Mouse (Mus musculus): Measurements from ENCODE around the gene Abca17. TPM values are rescaled to one million over a fixed set of nuclear protein-coding genes. Genes with fewer than 3 reads are reported as not detected.

The Abca17 gene
- 0.16 TPM in 1 of 2 replicates, not detected in the other for polyA plus RNA-seq (2016; fragmentation: Nextera tagmentation; extraction: Ambion mirVana)

GRCm38 (mm10) chr17:24350926-24351759 is at the start of gene Abca17:
Gene Abca17, minus strand, starts transcription at chr17:24351068.
- DNase-seq (ENCODE audit: low spot score): peak; percentile 35
- WGBS: 5% methylated on average over 42 of the region's 42 CpGs
- H3K27ac ChIP-seq (replicated peaks): peak within 1 kb of the TSS; percentile 87
- H3K27me3 ChIP-seq (replicated peaks; ENCODE audit: low read depth, poor library complexity, severe bottlenecking): peaks cover 53% of the 10 kb centered on the region
- no peaks in the 10 kb centered on the region for H3K36me3 ChIP-seq (replicated peaks)
- no peaks in the 10 kb centered on the region for H3K9me3 ChIP-seq
- peaks cover 29% of the 10 kb centered on the region for H3K4me1 ChIP-seq
- peak within 1 kb of the TSS; percentile 86 for H3K4me3 ChIP-seq

- Histone ChIP-seq H3K27ac (replicated peaks) (no peak overlapping the region), H3K27me3 (replicated peaks; ENCODE audit: low read depth, poor library complexity, severe bottlenecking) (no peaks in the 10 kb centered on the region), H3K9me3 (no peaks in the 10 kb centered on the region), H3K4me1 (no peaks in the 10 kb centered on the region), H3K4me3 (no peak overlapping the region), H3K36me3 (replicated peaks) (0 out of 2 replicates have a peak, but pooled peaks cover under 1% of the 10 kb centered on the region)
- WGBS: 89% methylated on average over 7 of the region's 7 CpGs
- DNase-seq (ENCODE audit: low spot score): no peak
Observed at GRCm38 (mm10) chr17:24394456-24394855, 43.6 kb upstream of the Abca17 start.

GRCm38 (mm10) chr17:24393527-24393926 is 42.7 kb upstream of the Abca17 start:
- Histone ChIP-seq H3K27me3 (replicated peaks; ENCODE audit: low read depth, poor library complexity, severe bottlenecking) (no peaks in the 10 kb centered on the region), H3K4me1 (no peaks in the 10 kb centered on the region), H3K4me3 (no peak overlapping the region), H3K36me3 (replicated peaks) (no peaks in the 10 kb centered on the region), H3K9me3 (no peaks in the 10 kb centered on the region), H3K27ac (replicated peaks) (no peak overlapping the region)
- WGBS: 26% methylated on average over 4 of the region's 4 CpGs
- no peak for DNase-seq (ENCODE audit: low spot score)

DNA sequence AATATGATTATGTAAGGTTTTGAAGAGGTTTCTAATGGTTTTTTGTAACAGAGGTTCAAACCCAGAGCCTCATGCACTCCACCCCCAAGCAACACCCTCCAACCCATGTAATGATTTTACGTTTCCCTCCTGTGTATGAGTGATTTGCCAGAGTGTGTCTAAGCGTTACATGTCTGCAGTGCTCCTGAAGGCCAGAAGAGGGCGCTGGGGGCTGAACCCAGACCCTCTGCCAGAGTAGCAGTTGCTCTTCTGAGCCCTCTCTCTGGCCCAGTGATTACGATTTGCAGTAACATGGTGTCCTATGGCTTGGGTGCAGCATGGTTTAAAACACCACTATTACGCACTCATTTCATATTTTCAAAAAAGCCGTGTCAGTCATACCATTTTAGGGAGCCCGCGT is 40.3 kb upstream of the Abca17 start:
- H3K27me3 ChIP-seq (replicated peaks; ENCODE audit: low read depth, poor library complexity, severe bottlenecking): no peaks in the 10 kb centered on the region
- H3K4me1 ChIP-seq: no peaks in the 10 kb centered on the region
- H3K4me3 ChIP-seq: no peak overlapping the region
- H3K27ac ChIP-seq (replicated peaks): no peak overlapping the region
- no peaks in the 10 kb centered on the region for H3K9me3 ChIP-seq
- peaks cover 16% of the 10 kb centered on the region; the same call in 1 of the 2 replicates for H3K36me3 ChIP-seq (replicated peaks)
- 68% methylated on average over 8 of the region's 8 CpGs for WGBS
- peak; percentile 33 for DNase-seq (ENCODE audit: low spot score)

DNA sequence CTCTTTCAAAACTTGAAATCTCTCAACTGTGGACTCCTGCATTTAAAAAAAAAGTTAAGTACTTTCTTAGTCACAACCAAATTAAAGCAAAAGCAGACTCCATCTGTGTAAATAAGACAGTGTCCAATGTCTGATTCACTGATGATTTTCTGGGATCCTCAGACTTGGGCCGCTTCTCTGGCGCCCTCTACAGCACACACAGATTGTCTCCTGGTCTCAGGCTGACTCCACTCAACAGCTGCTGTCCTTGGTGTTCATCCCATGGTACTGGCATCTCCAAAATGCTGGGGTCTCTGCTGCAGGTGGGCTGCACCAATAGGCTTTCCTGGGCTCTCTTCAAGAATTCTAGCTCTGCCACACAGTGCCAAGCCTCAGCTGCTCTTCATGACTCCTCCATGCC is 39.0 kb upstream of the Abca17 start:
- Histone ChIP-seq H3K9me3 (no peaks in the 10 kb centered on the region), H3K27me3 (replicated peaks; ENCODE audit: low read depth, poor library complexity, severe bottlenecking) (no peaks in the 10 kb centered on the region), H3K36me3 (replicated peaks) (peaks cover 22% of the 10 kb centered on the region), H3K4me1 (no peaks in the 10 kb centered on the region), H3K4me3 (no peak overlapping the region), H3K27ac (replicated peaks) (no peak overlapping the region)
- DNase-seq (ENCODE audit: low spot score): peak; percentile 62
- WGBS: 4% methylated on average over 2 of the region's 2 CpGs

DNA sequence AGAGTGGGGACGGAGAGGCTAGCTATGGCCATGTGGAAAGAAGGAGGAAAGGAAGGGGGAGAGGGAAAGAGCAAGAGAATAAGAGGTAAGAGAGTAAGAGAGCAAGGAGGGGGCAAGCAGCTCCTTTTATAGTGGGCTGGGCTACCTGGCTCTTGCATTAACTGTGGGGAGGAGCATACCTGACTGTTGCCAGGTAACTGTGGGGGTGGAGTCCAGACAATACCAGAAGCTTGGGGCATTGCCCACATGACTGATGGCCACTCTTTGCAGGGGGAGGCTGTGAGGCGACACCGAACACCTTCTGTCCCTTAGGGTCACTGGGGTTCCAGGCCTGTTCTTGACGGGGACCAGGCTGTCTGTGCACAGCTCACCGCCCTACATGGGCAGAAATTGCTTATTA is 37.8 kb upstream of the Abca17 start:
- WGBS: 82% methylated on average over 5 of the region's 5 CpGs
- no peak for DNase-seq (ENCODE audit: low spot score)
- Histone ChIP-seq H3K27ac (replicated peaks) (no peak overlapping the region), H3K4me1 (no peaks in the 10 kb centered on the region), H3K36me3 (replicated peaks) (peaks cover 24% of the 10 kb centered on the region), H3K27me3 (replicated peaks; ENCODE audit: low read depth, poor library complexity, severe bottlenecking) (no peaks in the 10 kb centered on the region), H3K9me3 (no peaks in the 10 kb centered on the region), H3K4me3 (no peak overlapping the region)

GRCm38 (mm10) chr17:24383789-24384188 is 32.9 kb upstream of the Abca17 start:
- H3K27me3 ChIP-seq (replicated peaks; ENCODE audit: low read depth, poor library complexity, severe bottlenecking): no peaks in the 10 kb centered on the region
- no peak overlapping the region for H3K4me3 ChIP-seq
- H3K4me1 ChIP-seq: no peaks in the 10 kb centered on the region
- WGBS: 79% methylated on average over 8 of the region's 8 CpGs
- H3K27ac ChIP-seq (replicated peaks): no peak overlapping the region
- H3K9me3 ChIP-seq: no peaks in the 10 kb centered on the region
- H3K36me3 ChIP-seq (replicated peaks): peaks cover 26% of the 10 kb centered on the region
- no peak for DNase-seq (ENCODE audit: low spot score)

- Histone ChIP-seq H3K27ac (replicated peaks) (no peak overlapping the region), H3K4me3 (no peak overlapping the region), H3K36me3 (replicated peaks) (peaks cover 10% of the 10 kb centered on the region), H3K9me3 (no peaks in the 10 kb centered on the region), H3K4me1 (peaks cover 5% of the 10 kb centered on the region), H3K27me3 (replicated peaks; ENCODE audit: low read depth, poor library complexity, severe bottlenecking) (no peaks in the 10 kb centered on the region)
- DNase-seq (ENCODE audit: low spot score): no peak
- WGBS: 87% methylated on average over 2 of the region's 2 CpGs
Observed at GRCm38 (mm10) chr17:24378496-24378895, 27.6 kb upstream of the Abca17 start.

DNA sequence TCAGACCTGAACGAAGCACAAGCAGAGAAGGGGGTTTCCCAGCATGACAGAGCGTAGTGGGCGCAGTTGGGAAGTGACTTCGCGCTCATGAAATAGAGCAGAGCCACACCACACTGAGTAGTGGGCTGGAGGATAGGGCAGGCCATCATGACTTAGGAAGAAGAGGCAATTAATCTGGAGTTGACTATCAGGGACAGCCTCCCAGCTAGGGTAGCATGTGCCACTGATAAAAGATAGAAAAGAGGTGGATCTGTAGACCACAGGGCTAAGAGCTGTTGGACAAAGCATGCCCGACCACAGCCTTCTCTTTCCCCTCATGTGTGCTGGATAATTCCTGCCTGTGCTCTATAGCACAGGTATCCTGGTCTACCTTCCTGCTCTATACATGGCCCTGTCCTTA is 25.0 kb upstream of the Abca17 start:
- H3K36me3 ChIP-seq (replicated peaks): peaks cover 10% of the 10 kb centered on the region; the same call in 1 of the 2 replicates
- H3K4me3 ChIP-seq: no peak overlapping the region
- no peak overlapping the region for H3K27ac ChIP-seq (replicated peaks)
- H3K27me3 ChIP-seq (replicated peaks; ENCODE audit: low read depth, poor library complexity, severe bottlenecking): no peaks in the 10 kb centered on the region
- DNase-seq (ENCODE audit: low spot score): no peak
- WGBS: 93% methylated on average over 6 of the region's 6 CpGs
- no peaks in the 10 kb centered on the region for H3K9me3 ChIP-seq
- peaks cover 5% of the 10 kb centered on the region for H3K4me1 ChIP-seq

DNA sequence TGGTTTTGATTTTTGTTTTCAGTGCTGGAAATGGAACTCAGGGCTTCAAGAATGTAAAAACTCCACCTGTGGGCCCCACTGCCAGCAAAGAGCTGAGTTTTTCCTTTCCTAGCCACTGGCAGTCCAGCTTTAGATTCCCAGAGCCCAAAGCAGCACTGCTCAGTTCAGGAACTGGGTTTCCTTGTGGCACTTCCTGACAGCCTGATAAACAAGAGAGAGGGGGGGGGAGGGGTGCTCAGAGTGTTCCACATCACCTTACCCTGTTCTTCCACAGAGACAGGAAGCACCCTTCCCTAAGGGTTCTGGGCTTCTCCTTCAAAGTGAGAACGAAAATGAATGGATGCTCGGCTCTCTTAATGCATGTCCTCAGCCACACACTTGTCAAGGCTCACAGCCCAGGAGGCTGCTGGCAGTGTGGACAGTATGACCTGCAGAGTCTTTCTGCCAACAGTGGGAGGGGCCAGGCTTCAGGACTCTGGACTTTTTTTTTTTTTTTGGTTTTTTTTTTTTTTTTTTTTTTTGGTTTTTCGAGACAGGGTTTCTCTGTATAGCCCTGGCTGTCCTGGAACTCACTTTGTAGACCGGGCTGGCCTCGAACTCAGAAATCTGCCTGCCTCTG is 24.3 kb upstream of the Abca17 start:
- Histone ChIP-seq H3K4me1 (peaks cover 5% of the 10 kb centered on the region), H3K4me3 (no peak overlapping the region), H3K27me3 (replicated peaks; ENCODE audit: low read depth, poor library complexity, severe bottlenecking) (no peaks in the 10 kb centered on the region), H3K9me3 (no peaks in the 10 kb centered on the region), H3K27ac (replicated peaks) (no peak overlapping the region), H3K36me3 (replicated peaks) (peaks cover 10% of the 10 kb centered on the region; the same call in 1 of the 2 replicates)
- peak; percentile 21 for DNase-seq (ENCODE audit: low spot score)
- 67% methylated on average over 5 of the region's 5 CpGs for WGBS

DNA sequence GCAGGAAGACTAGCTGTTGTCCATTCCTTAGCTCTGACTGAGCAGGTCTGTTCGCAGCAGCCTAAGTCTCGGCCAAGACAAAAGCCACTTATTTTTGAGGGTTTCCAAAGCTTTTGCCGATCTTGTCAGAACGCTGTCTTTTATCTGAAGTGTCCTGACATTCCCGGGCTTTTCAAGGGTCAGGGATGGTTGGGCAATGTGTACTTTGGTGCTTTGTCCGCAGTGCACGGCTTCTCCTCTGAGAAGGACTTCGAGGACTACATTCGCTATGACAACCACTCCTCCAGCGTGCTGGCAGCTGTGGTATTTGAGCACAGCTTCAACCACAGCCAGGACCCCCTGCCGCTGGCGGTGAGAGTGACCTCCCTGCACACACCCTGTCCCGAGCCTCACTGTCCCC is 15.0 kb upstream of the Abca17 start:
- no peak overlapping the region for H3K27ac ChIP-seq (replicated peaks)
- WGBS: 56% methylated on average over 13 of the region's 13 CpGs
- H3K4me3 ChIP-seq: no peak overlapping the region
- peaks cover 8% of the 10 kb centered on the region; the same call in 1 of the 2 replicates for H3K36me3 ChIP-seq (replicated peaks)
- DNase-seq (ENCODE audit: low spot score): no peak
- 0 out of 2 replicates have a peak, but pooled peaks cover 3% of the 10 kb centered on the region for H3K4me1 ChIP-seq
- no peaks in the 10 kb centered on the region for H3K27me3 ChIP-seq (replicated peaks; ENCODE audit: low read depth, poor library complexity, severe bottlenecking)
- H3K9me3 ChIP-seq: no peaks in the 10 kb centered on the region

DNA sequence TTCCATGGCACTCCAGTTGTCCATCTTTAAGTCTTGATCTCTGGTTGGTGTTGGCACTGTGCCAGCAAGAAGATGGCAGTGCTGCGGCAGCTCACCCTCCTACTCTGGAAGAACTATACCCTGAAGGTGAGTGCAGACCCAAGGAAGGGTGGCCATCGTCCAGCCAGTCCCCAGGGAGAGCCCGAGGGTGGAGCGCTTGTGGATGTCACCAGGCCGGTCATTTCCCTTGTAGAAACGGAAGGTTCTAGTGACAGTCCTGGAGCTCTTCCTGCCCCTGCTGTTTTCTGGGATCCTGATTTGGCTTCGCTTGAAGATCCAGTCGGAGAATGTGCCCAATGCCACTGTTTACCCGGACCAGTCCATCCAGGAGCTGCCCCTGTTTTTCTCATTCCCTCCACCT is 13.6 kb upstream of the Abca17 start:
- Histone ChIP-seq H3K36me3 (replicated peaks) (peaks cover 8% of the 10 kb centered on the region; the same call in 1 of the 2 replicates), H3K4me1 (0 out of 2 replicates have a peak, but pooled peaks cover 3% of the 10 kb centered on the region), H3K27me3 (replicated peaks; ENCODE audit: low read depth, poor library complexity, severe bottlenecking) (no peaks in the 10 kb centered on the region), H3K9me3 (no peaks in the 10 kb centered on the region), H3K27ac (replicated peaks) (no peak overlapping the region), H3K4me3 (no peak overlapping the region)
- no peak for DNase-seq (ENCODE audit: low spot score)
- 89% methylated on average over 9 of the region's 9 CpGs for whole genome bisulfite sequencing

DNA sequence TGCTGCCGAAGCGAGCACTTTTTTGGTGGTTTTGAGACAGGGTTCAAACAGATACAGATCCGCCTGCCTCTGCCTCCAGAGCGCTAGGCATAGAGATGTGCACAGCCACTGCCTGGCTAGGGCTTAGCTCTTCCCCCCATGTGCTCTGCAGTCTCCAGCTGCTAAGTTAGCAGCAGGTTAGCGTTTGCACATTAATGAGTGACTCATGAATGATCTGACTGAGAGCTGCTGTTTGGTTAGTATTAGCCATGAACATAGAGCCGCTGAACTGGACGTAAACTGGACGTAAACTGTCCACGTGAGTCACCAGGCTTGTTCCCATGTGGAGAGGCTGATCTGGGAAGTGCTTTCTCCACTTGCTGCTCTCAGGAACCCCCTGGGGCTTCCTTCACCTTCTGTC is 11.7 kb upstream of the Abca17 start:
- 0 out of 2 replicates have a peak, but pooled peaks cover 3% of the 10 kb centered on the region for H3K4me1 ChIP-seq
- WGBS: 79% methylated on average over 9 of the region's 9 CpGs
- H3K36me3 ChIP-seq (replicated peaks): peaks cover 8% of the 10 kb centered on the region; the same call in 1 of the 2 replicates
- no peaks in the 10 kb centered on the region for H3K27me3 ChIP-seq (replicated peaks; ENCODE audit: low read depth, poor library complexity, severe bottlenecking)
- H3K4me3 ChIP-seq: no peak overlapping the region
- no peak overlapping the region for H3K27ac ChIP-seq (replicated peaks)
- no peak for DNase-seq (ENCODE audit: low spot score)
- no peaks in the 10 kb centered on the region for H3K9me3 ChIP-seq

Data from embryonic facial prominence, embryonic 10.5 days (tissue).